Comparison of ENCODE assay signal across 13 mouse cellular contexts in genomic region chr16:97105266-97105665, GRCm38 (mm10).
"Had no signal": no experiment of that assay in that cellular context is flagged by ENCODE, and none has a peak within 500 bp of the region (broad histone marks: within the 10 kb centered on the region; RNA-seq: fewer than 3 reads in every experiment).

No protein-coding gene starts in this region.

- H3K4me2 ChIP-seq: limb, embryonic 15.5 days; liver, embryonic 12.5 days; lung, embryonic 14.5 days; midbrain, embryonic 13.5 days; neural tube, embryonic 15.5 days had no signal

- H3K27ac ChIP-seq: kidney, postnatal 0 days; limb, embryonic 15.5 days; liver, embryonic 12.5 days; midbrain, embryonic 13.5 days; neural tube, embryonic 15.5 days had no signal

- H3K36me3 ChIP-seq: limb, embryonic 15.5 days; liver, embryonic 12.5 days; midbrain, embryonic 13.5 days; neural tube, embryonic 15.5 days had no signal

- ATAC-seq: liver, embryonic 12.5 days; midbrain, embryonic 13.5 days had no signal

- DNase-seq: kidney, adult 9 months; kidney, postnatal 36 days; layer of hippocampus, adult 9-11 months; layer of hippocampus, postnatal 36 days; lung, embryonic 14.5 days; lung, postnatal 10 days; lung, postnatal 4 days; thymus, postnatal 36 days had no signal

- H3K9ac ChIP-seq: limb, embryonic 15.5 days; liver, embryonic 12.5 days; lung, embryonic 14.5 days; midbrain, embryonic 13.5 days; neural tube, embryonic 15.5 days had no signal

- H3K4me3 ChIP-seq: limb, embryonic 15.5 days; liver, embryonic 12.5 days; midbrain, embryonic 13.5 days; neural tube, embryonic 15.5 days had no signal

- H3K9me3 ChIP-seq: limb, embryonic 15.5 days; liver, embryonic 12.5 days; midbrain, embryonic 13.5 days; neural tube, embryonic 15.5 days had no signal

- H3K4me1 ChIP-seq: limb, embryonic 15.5 days; liver, embryonic 12.5 days had no signal

- H3K27me3 ChIP-seq: liver, embryonic 12.5 days; midbrain, embryonic 13.5 days had no signal
